Mouse (Mus musculus): Measurements from ENCODE around the gene Rmi2. TPM values are rescaled to one million over a fixed set of nuclear protein-coding genes. Genes with fewer than 3 reads are reported as not detected.

The Rmi2 gene
- polyA plus RNA-seq, 1 experiment from 2014 or later: 4.8 TPM

DNA sequence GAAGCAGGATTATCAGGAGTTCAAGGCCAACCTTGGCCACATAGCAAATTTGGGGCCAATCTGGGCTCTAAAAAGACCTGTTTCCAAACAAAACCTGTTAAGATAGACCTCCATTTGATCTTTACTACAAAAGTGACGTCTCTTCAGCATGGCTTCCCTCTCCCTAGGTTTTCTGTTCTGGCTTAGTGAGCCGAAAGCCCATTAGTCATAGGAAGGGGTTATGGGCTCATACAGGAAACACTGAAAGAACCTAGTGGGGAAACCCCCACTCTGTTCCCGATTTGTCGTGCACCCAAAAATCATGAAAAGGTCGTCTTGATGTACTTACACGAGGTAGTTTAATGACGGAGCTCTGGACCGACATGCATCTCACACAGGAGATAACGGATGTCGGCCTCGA, 102.6 kb downstream of the Rmi2 start:
- H3K36me3 ChIP-seq (ENCODE audit: insufficient read depth): no peaks in the 10 kb centered on the region
- no peak overlapping the region for H3K9ac ChIP-seq
- H3K4me1 ChIP-seq (ENCODE audit: insufficient read depth): no peaks in the 10 kb centered on the region
- H3K9me3 ChIP-seq (ENCODE audit: low read depth, low read length): no peaks in the 10 kb centered on the region
- TF ChIP-seq CTCF (IDR thresholded peaks at IDR 0.05; ENCODE audit: low read depth): no peak
- no peak overlapping the region for H3K27ac ChIP-seq (ENCODE audit: low read depth)
- no peaks in the 10 kb centered on the region for H3K27me3 ChIP-seq (ENCODE audit: insufficient read depth, low read length)
- DNase-seq: no peak
- no peak overlapping the region for H3K4me3 ChIP-seq (ENCODE audit: low read depth, low read length)
- 70% methylated on average over 11 of the region's 11 CpGs for WGBS
- H3K4me2 ChIP-seq: no peak overlapping the region
- ATAC-seq (ENCODE audit: insufficient read depth): no peak

DNA sequence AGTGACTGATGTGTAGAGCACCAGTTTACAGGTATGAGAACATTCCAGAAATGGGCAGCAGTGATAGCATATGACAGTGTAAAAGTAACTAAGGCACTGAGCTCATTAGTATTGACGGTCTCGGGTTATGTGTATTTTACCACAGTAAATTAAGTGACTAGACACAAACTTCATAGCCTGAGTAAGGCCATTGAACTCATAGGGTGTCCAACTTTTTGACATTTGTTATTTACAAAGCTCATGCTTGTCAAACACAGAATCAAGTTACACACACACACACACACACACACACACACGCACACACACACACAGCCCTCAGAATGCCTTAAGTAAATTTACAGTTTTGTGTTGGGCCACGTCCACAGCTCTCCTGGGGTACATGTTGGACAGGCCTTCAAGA, 105.1 kb downstream of the Rmi2 start:
- TF ChIP-seq CTCF (IDR thresholded peaks at IDR 0.05; ENCODE audit: low read depth): no peak
- Histone ChIP-seq H3K9ac (no peak overlapping the region), H3K4me1 (ENCODE audit: insufficient read depth) (no peaks in the 10 kb centered on the region), H3K4me3 (ENCODE audit: low read depth, low read length) (no peak overlapping the region), H3K4me2 (no peak overlapping the region), H3K27me3 (ENCODE audit: insufficient read depth, low read length) (no peaks in the 10 kb centered on the region), H3K27ac (ENCODE audit: low read depth) (no peak overlapping the region), H3K9me3 (ENCODE audit: low read depth, low read length) (no peaks in the 10 kb centered on the region), H3K36me3 (ENCODE audit: insufficient read depth) (no peaks in the 10 kb centered on the region)
- DNase-seq (no peak), ATAC-seq (ENCODE audit: insufficient read depth) (no peak)
- 60% methylated on average over 4 of the region's 4 CpGs for WGBS

DNA sequence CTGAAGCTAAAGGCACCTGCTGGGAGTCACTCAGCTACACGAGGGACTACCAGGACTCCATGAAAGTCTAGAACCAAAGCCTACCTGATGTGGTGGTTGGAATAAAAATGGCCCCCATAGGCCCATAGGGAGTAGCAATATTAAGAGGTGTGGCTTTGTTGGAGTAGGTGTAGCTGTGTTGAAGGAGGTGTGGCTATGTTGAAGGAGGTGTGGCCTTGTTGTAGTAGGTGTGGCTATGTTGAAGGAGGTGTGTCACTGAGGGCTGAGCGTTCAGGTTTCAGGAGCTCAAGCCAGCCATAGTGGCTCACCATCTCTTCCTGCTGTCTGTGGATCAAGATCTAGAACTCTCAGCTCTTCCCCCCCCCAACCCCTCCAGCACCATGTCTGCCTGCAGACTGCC, 105.8 kb downstream of the Rmi2 start:
- Histone ChIP-seq H3K4me2 (no peak overlapping the region), H3K4me1 (ENCODE audit: insufficient read depth) (no peaks in the 10 kb centered on the region), H3K4me3 (ENCODE audit: low read depth, low read length) (no peak overlapping the region), H3K27me3 (ENCODE audit: insufficient read depth, low read length) (no peaks in the 10 kb centered on the region), H3K9ac (no peak overlapping the region), H3K27ac (ENCODE audit: low read depth) (no peak overlapping the region), H3K9me3 (ENCODE audit: low read depth, low read length) (no peaks in the 10 kb centered on the region), H3K36me3 (ENCODE audit: insufficient read depth) (no peaks in the 10 kb centered on the region)
- TF ChIP-seq CTCF (IDR thresholded peaks at IDR 0.05; ENCODE audit: low read depth): no peak
- no peak for ATAC-seq (ENCODE audit: insufficient read depth)
- DNase-seq: no peak
- 79% methylated on average over 2 of the region's 2 CpGs for WGBS

Other genes with a start within 250 kb of the Rmi2 start
- 9.1 and 9.3 TPM in 2 replicates for gene Socs1, start 49.5 kb upstream of the Rmi2 start, polyA plus RNA-seq (2014; fragmentation: Nextera tagmentation; extraction: Ambion mirVana)
- not detected in 2 replicates for gene Tnp2, start 46.4 kb upstream of the Rmi2 start, polyA plus RNA-seq (2014; fragmentation: Nextera tagmentation; extraction: Ambion mirVana)
- not detected in 2 replicates for gene Prm3, start 44.1 kb upstream of the Rmi2 start, polyA plus RNA-seq (2014; fragmentation: Nextera tagmentation; extraction: Ambion mirVana)
- gene Prm2, start 38.9 kb upstream of the Rmi2 start, polyA plus RNA-seq (2014; fragmentation: Nextera tagmentation; extraction: Ambion mirVana): not detected in 2 replicates
- not detected in 2 replicates for gene Prm1, start 29.2 kb upstream of the Rmi2 start, polyA plus RNA-seq (2014; fragmentation: Nextera tagmentation; extraction: Ambion mirVana)
- not detected in 2 replicates for gene Gm11172, start 22.1 kb upstream of the Rmi2 start, polyA plus RNA-seq (2014; fragmentation: Nextera tagmentation; extraction: Ambion mirVana)
- gene Snn, start 225.9 kb downstream of the Rmi2 start, polyA plus RNA-seq (2014; fragmentation: Nextera tagmentation; extraction: Ambion mirVana): 56.7 and 57.7 TPM in 2 replicates
- gene Litaf, start 231.1 kb downstream of the Rmi2 start, polyA plus RNA-seq (2014; fragmentation: Nextera tagmentation; extraction: Ambion mirVana): 112 and 116 TPM in 2 replicates